Mouse (Mus musculus): ENCODE data around the gene Dusp7. TPM values are rescaled to one million over a fixed set of nuclear protein-coding genes. Genes with fewer than 3 reads are reported as not detected.

Gene Dusp7
- polyA plus RNA-seq, 1 experiment from 2014 or later: 29.5 TPM

GRCm38 (mm10) chr9:106398667-106399311, 30.4 kb downstream of the Dusp7 start:
- H3K9me3 ChIP-seq: no peaks in the 10 kb centered on the region
- no peak overlapping the region for H3K4me3 ChIP-seq
- no peaks in the 10 kb centered on the region for H3K27me3 ChIP-seq (replicated peaks; ENCODE audit: low read depth, poor library complexity, severe bottlenecking)
- no peaks in the 10 kb centered on the region for H3K36me3 ChIP-seq (replicated peaks)
- no peak for DNase-seq (ENCODE audit: low spot score)
- H3K27ac ChIP-seq (replicated peaks): peak overlapping the region; percentile 61
- 81% methylated on average over 9 of the region's 9 CpGs for WGBS
- peaks cover 67% of the 10 kb centered on the region for H3K4me1 ChIP-seq

GRCm38 (mm10) chr9:106399808-106400207, 31.4 kb downstream of the Dusp7 start:
- Histone ChIP-seq H3K27me3 (replicated peaks; ENCODE audit: low read depth, poor library complexity, severe bottlenecking) (no peaks in the 10 kb centered on the region), H3K9me3 (no peaks in the 10 kb centered on the region), H3K4me3 (no peak overlapping the region), H3K27ac (replicated peaks) (peak overlapping the region; percentile 58; the same call in 1 of the 2 replicates), H3K4me1 (peaks cover 59% of the 10 kb centered on the region), H3K36me3 (replicated peaks) (no peaks in the 10 kb centered on the region)
- WGBS: 73% methylated on average over 3 of the region's 3 CpGs
- peak; percentile 63 for DNase-seq (ENCODE audit: low spot score)

DNA sequence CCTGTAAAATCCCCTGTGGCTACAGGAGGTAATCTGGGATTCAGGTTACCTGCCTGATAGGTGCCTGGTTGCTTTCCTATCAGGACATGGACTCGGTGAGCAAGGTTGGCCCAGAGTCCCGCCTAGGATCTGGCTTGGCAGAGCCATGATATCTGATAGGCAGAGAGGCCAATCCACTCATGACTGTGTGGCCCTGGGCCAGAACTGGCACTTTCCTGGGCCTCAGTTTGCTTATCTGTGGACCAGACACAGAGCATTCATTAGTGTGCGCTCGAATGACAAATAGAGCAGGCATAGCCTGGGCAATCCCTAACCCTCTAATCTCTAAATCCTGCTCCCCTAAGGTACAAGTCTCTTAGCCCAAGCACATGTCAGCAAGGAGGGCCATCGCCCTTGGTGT, 33.7 kb downstream of the Dusp7 start:
- peaks cover 75% of the 10 kb centered on the region for H3K4me1 ChIP-seq
- no peak for DNase-seq (ENCODE audit: low spot score)
- WGBS: 80% methylated on average over 5 of the region's 5 CpGs
- no peaks in the 10 kb centered on the region for H3K36me3 ChIP-seq (replicated peaks)
- H3K27me3 ChIP-seq (replicated peaks; ENCODE audit: low read depth, poor library complexity, severe bottlenecking): no peaks in the 10 kb centered on the region
- no peak overlapping the region for H3K4me3 ChIP-seq
- no peak overlapping the region for H3K27ac ChIP-seq (replicated peaks)
- no peaks in the 10 kb centered on the region for H3K9me3 ChIP-seq

GRCm38 (mm10) chr9:106402607-106403375, 34.4 kb downstream of the Dusp7 start:
- H3K27me3 ChIP-seq (replicated peaks; ENCODE audit: low read depth, poor library complexity, severe bottlenecking): no peaks in the 10 kb centered on the region
- 0 out of 2 replicates have a peak overlapping the region, but pooled peaks have one; percentile 3 for H3K27ac ChIP-seq (replicated peaks)
- peaks cover 79% of the 10 kb centered on the region for H3K4me1 ChIP-seq
- no peaks in the 10 kb centered on the region for H3K36me3 ChIP-seq (replicated peaks)
- no peak overlapping the region for H3K4me3 ChIP-seq
- 82% methylated on average over 16 of the region's 16 CpGs for WGBS
- H3K9me3 ChIP-seq: no peaks in the 10 kb centered on the region
- DNase-seq (ENCODE audit: low spot score): no peak

DNA sequence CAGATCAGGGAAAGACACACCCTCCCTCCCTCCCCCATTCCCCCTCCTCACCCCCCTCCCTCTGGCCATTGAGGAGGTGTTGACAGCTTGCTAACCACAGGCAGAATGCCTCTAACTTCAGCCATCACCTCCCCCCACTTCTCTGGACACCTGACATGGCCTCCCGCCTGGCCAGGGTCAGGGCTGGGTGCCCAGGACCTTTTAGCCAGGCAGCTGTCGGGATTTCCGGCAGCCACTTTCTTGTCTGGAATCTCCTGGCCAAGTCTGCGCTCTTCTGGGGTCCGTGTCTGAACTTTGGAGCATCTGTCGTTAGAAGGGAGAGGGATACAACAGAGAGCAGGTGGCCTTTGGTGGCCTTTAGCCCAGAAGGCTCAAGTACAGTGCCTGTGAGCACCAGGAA, 36.8 kb downstream of the Dusp7 start:
- Histone ChIP-seq H3K27ac (replicated peaks) (peak overlapping the region; percentile 62; the same call in 1 of the 2 replicates), H3K9me3 (peaks cover 4% of the 10 kb centered on the region; the same call in 1 of the 2 replicates), H3K27me3 (replicated peaks; ENCODE audit: low read depth, poor library complexity, severe bottlenecking) (no peaks in the 10 kb centered on the region), H3K4me3 (0 out of 2 replicates have a peak overlapping the region, but pooled peaks have one; percentile 8), H3K4me1 (peaks cover 68% of the 10 kb centered on the region), H3K36me3 (replicated peaks) (no peaks in the 10 kb centered on the region)
- 33% methylated on average over 6 of the region's 6 CpGs for WGBS
- DNase-seq (ENCODE audit: low spot score): peak; percentile 57

DNA sequence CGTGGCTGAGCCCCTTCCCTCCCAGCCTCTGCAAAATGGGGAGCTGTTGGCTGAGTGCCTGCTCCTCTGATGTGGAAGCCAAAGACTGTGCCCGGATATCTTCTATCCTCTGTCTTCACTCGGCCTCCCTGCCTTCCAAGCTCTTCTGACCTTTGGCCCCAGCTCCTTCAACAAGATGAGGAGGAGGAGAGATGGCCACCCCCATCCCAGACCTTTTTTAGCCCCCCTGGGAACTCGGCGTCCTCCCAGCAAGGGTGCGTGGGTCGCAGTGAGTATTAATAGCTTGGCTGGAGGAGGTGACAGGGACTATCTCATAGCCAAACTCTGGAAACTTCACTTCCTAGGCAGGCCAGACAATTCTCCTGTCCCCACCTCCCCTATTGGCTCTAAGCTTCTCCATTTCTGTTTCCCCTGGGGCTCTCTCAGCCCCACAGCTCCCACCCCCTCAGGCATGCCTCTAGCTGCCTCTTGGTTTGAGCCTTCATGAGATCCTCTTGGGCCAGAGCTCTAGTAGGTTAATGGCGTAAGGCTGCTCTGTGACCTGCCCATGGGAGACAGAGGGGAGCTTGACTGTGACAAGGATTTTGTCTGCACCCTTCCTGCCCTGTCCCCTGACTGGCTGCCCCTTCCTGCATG, 38.1 kb downstream of the Dusp7 start:
- H3K27me3 ChIP-seq (replicated peaks; ENCODE audit: low read depth, poor library complexity, severe bottlenecking): no peaks in the 10 kb centered on the region
- 60% methylated on average over 8 of the region's 8 CpGs for WGBS
- no peak overlapping the region for H3K4me3 ChIP-seq
- DNase-seq (ENCODE audit: low spot score): no peak
- peak overlapping the region; percentile 48; the same call in 1 of the 2 replicates for H3K27ac ChIP-seq (replicated peaks)
- peaks cover 70% of the 10 kb centered on the region for H3K4me1 ChIP-seq
- peaks cover 4% of the 10 kb centered on the region; the same call in 1 of the 2 replicates for H3K9me3 ChIP-seq
- H3K36me3 ChIP-seq (replicated peaks): no peaks in the 10 kb centered on the region

- Histone ChIP-seq H3K36me3 (replicated peaks) (no peaks in the 10 kb centered on the region), H3K27ac (replicated peaks) (no peak overlapping the region), H3K9me3 (peaks cover 4% of the 10 kb centered on the region; the same call in 1 of the 2 replicates), H3K27me3 (replicated peaks; ENCODE audit: low read depth, poor library complexity, severe bottlenecking) (no peaks in the 10 kb centered on the region), H3K4me1 (peaks cover 63% of the 10 kb centered on the region), H3K4me3 (no peak overlapping the region)
- WGBS: 97% methylated on average over 4 of the region's 4 CpGs
- no peak for DNase-seq (ENCODE audit: low spot score)
Observed at GRCm38 (mm10) chr9:106409096-106409495, 40.7 kb downstream of the Dusp7 start.

DNA sequence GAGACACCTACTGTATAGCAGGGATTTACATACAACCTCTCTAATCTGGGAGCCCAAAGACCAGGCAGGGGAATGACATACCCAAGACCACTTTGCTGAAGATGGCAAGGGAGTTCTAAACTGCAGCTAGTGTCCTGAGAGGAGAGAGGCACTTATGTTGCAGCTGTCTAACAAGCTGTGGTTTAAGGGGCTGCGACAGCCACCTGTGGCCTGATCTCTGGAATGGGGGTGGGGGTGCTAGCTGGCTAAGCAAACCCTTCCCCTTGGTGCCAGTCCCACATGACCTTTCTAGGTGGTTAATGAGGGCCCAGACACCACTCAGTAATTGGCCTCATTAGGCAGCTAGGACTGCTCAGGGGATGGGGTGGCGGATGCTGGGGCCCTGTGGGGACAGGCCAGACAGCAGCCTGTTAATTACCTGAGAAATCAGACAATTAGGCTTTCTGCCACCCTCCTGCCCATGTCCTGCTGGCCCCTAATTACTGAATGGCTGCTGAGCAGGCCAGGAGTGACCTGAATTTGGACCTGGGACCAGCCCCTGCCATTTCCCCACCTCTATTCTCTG, 41.7 kb downstream of the Dusp7 start:
- H3K27me3 ChIP-seq (replicated peaks; ENCODE audit: low read depth, poor library complexity, severe bottlenecking): no peaks in the 10 kb centered on the region
- 73% methylated on average over 2 of the region's 2 CpGs for WGBS
- H3K9me3 ChIP-seq: peaks cover 4% of the 10 kb centered on the region; the same call in 1 of the 2 replicates
- H3K27ac ChIP-seq (replicated peaks): peak overlapping the region; percentile 48; the same call in 1 of the 2 replicates
- peaks cover 58% of the 10 kb centered on the region for H3K4me1 ChIP-seq
- no peak overlapping the region for H3K4me3 ChIP-seq
- no peak for DNase-seq (ENCODE audit: low spot score)
- H3K36me3 ChIP-seq (replicated peaks): no peaks in the 10 kb centered on the region

DNA sequence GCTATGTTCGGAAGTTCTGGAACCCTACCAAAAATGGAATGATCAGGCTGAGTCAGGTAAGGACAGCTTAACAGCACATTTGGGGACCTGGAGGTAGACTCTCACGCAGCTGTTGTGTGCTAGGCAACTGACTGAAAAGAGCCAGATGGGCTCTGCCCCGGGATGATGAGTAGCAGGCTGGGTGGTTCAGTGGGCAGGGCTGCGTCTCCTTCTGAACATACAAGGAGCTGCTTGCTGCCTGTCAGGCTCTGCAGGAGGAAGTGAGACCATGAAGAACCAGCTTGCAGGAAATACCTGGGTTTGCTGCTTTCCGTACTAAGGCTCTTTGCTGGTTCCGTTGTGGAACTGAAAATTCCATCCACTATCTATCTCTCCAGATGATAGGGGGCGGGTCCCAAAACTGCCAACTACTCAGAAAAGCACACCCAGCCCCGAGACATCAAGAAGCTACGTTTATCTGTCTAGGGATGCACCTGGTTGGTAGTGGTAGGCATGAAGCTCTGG, 42.7 kb downstream of the Dusp7 start:
- 83% methylated on average over 9 of the region's 9 CpGs for WGBS
- Histone ChIP-seq H3K4me1 (peaks cover 49% of the 10 kb centered on the region), H3K4me3 (no peak overlapping the region), H3K27ac (replicated peaks) (no peak overlapping the region), H3K9me3 (peaks cover 4% of the 10 kb centered on the region; the same call in 1 of the 2 replicates), H3K36me3 (replicated peaks) (no peaks in the 10 kb centered on the region), H3K27me3 (replicated peaks; ENCODE audit: low read depth, poor library complexity, severe bottlenecking) (no peaks in the 10 kb centered on the region)
- no peak for DNase-seq (ENCODE audit: low spot score)

- 80% methylated on average over 6 of the region's 6 CpGs for WGBS
- Histone ChIP-seq H3K4me3 (no peak overlapping the region), H3K36me3 (replicated peaks) (no peaks in the 10 kb centered on the region), H3K9me3 (peaks cover 4% of the 10 kb centered on the region; the same call in 1 of the 2 replicates), H3K27ac (replicated peaks) (no peak overlapping the region; the same call in 1 of the 2 replicates), H3K27me3 (replicated peaks; ENCODE audit: low read depth, poor library complexity, severe bottlenecking) (no peaks in the 10 kb centered on the region), H3K4me1 (peaks cover 43% of the 10 kb centered on the region)
- DNase-seq (ENCODE audit: low spot score): no peak
Observed at GRCm38 (mm10) chr9:106411729-106412128, 43.3 kb downstream of the Dusp7 start.

- Histone ChIP-seq H3K27me3 (replicated peaks; ENCODE audit: low read depth, poor library complexity, severe bottlenecking) (no peaks in the 10 kb centered on the region; the same call in 1 of the 2 replicates), H3K27ac (replicated peaks) (no peak overlapping the region; the same call in 1 of the 2 replicates), H3K4me1 (peaks cover 38% of the 10 kb centered on the region), H3K4me3 (no peak overlapping the region), H3K9me3 (peaks cover 4% of the 10 kb centered on the region; the same call in 1 of the 2 replicates), H3K36me3 (replicated peaks) (no peaks in the 10 kb centered on the region)
- 64% methylated on average over 3 of the region's 3 CpGs for WGBS
- DNase-seq (ENCODE audit: low spot score): no peak
Observed at GRCm38 (mm10) chr9:106412210-106412609, 43.8 kb downstream of the Dusp7 start.

GRCm38 (mm10) chr9:106413606-106414005, 45.2 kb downstream of the Dusp7 start:
- Histone ChIP-seq H3K36me3 (replicated peaks) (no peaks in the 10 kb centered on the region), H3K9me3 (peaks cover 4% of the 10 kb centered on the region; the same call in 1 of the 2 replicates), H3K4me3 (no peak overlapping the region), H3K4me1 (peaks cover 45% of the 10 kb centered on the region), H3K27me3 (replicated peaks; ENCODE audit: low read depth, poor library complexity, severe bottlenecking) (peaks cover 4% of the 10 kb centered on the region), H3K27ac (replicated peaks) (no peak overlapping the region)
- WGBS: 87% methylated on average over 5 of the region's 5 CpGs
- no peak for DNase-seq (ENCODE audit: low spot score)

Measured in embryonic facial prominence, embryonic 10.5 days (tissue).